Mouse (Mus musculus) gastrocnemius, adult 8-10 months (tissue): ENCODE measurements at regions not wholly inside any gene's neighbourhood (a gene's known extent, or its start where the extent isn't known, plus 50 kb on each side); places are given as distances from the start of the nearest gene placed in this dataset.
"Not testable (repeated sequence)": the region's sequence is repeated elsewhere in the genome, so short reads cannot be mapped to it uniquely, and the experiment has no call there.

Source experiments
- DNase-seq, 2 experiments: peaks; one replicate each; pipeline ENCODE4 v3.0.0; 2022; ENCODE audit warnings: low spot score in 2 of 2

- DNase-seq: peak; percentile 12 to 20
Observed at GRCm38 (mm10) chr14:18511094-18511493, 179.4 kb upstream of the Ube2e1 start.

- no peak for DNase-seq
Observed at GRCm38 (mm10) chr14:18508359-18508647, 176.6 kb upstream of the Ube2e1 start.

GRCm38 (mm10) chr14:18507582-18508358 lies 176.1 kb upstream of the Ube2e1 start:
- no peak for DNase-seq

DNA sequence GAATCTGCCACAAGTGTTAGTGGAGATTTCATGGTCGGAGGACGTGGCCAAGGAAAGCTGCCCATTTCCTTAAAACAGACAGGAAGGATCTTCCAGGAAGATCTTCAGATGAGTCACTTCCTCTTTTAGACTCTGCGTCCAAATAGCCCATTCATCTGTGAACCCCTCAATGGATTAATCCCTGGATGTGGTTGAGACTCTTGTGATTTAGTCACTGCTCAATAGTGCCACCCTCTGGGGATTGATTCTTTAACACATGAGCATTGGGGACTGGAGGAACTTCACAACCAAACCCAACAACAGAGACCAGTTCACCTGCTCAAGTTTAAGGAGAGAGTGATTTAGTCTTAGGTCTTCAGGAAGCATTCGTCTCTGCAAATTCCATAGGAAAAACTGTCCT lies 174.5 kb upstream of the Ube2e1 start:
- no peak for DNase-seq

- DNase-seq: no peak
Observed at GRCm38 (mm10) chr14:18500249-18500832, 168.7 kb upstream of the Ube2e1 start.

- no peak for DNase-seq
Observed at GRCm38 (mm10) chr14:18494048-18494447, 162.4 kb upstream of the Ube2e1 start.

DNA sequence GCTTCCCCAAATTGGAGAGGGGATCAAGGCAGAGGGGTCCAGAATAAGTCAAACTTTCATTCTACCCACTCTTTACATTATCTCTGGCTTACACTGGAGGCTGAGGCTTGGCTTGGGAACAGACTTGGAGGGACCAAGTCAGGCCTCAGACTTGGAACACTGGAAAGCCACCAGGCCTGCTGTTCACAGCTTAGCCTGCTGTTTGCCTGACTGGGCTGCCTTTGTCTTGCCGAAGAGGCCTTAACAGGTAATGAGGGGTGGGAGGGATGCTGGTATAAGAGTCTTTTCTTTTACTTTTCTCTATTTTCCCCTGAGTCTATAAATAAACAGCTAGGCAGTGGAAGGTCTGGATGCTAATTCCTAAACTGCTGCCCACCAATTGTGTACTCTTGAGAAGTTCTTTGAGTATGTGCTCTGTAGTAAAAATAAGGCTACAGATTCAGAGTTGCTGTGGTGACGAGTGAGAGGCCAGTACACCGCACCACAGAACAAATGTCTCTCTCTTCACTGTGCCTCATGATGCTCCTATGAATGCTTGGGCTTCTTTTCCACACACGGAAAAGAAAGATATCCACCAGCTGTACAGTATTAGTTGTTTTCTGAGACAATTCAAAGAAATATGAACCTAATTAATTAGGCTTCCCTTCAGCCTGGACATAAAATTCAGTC lies 154.6 kb upstream of the Ube2e1 start:
- no peak for DNase-seq

DNA sequence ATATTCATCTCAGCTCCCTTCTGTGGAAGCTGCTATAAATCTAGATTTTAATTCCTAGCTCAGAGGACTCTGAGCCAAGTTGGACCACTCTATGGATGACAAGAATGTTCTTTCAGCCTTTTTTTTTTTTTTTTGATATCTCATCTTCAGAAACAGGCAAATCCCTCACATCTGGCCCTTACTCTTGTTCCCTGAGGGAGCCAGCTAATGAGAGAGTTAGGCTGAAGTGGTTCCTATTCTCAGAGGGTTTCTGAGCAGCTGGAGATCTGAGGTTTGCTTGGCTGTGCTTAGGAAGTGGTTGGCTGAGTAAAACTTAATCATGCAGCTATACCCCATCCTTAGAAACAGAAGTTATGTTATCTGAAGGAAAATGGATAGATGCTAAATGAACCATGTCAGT lies 153.9 kb upstream of the Ube2e1 start:
- DNase-seq: no peak

GRCm38 (mm10) chr14:18476795-18477320 lies 145.2 kb upstream of the Ube2e1 start:
- no peak for DNase-seq

DNA sequence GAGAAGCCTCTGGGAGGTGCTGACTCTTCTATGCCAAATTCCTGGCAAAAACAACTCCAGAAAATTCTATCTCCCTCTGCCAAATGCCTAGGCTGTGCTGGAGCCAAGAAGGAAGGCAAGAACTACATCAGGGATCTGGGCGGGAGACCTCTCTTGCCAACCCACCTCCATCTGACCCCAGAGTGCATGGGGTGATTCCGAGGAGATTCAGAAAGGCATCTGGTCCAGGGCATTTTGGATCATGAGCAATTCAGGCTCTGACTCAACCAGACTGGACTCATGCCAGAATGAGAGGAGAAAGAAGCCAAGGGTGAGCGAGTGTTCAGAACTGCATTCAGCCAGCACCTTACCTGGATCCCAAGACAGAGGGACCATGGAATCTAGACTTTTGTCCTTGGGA lies 137.0 kb upstream of the Ube2e1 start:
- DNase-seq: peak; percentile 18 to 36

DNA sequence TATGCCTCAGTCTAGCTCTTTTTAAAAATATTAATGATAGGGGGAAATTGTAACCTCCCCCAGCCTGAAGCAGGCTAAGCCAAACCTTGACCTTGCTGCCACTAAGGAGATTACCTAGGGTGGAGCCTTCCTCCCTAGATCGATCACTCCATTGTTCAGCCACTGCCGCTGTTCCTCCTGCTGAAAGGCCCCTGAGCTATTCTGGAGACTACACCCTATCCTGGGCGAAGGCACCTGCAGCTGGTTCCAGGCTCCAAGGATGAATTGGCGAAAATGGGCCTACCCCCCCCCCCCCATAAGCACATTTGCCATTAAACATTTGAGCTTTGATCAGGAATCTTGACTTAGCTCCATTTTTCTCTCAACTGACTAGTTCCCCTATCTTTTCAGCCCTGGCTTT lies 135.2 kb upstream of the Ube2e1 start:
- DNase-seq: not testable (repeated sequence)

GRCm38 (mm10) chr14:18464199-18464598 lies 132.5 kb upstream of the Ube2e1 start:
- not testable (repeated sequence) for DNase-seq

DNA sequence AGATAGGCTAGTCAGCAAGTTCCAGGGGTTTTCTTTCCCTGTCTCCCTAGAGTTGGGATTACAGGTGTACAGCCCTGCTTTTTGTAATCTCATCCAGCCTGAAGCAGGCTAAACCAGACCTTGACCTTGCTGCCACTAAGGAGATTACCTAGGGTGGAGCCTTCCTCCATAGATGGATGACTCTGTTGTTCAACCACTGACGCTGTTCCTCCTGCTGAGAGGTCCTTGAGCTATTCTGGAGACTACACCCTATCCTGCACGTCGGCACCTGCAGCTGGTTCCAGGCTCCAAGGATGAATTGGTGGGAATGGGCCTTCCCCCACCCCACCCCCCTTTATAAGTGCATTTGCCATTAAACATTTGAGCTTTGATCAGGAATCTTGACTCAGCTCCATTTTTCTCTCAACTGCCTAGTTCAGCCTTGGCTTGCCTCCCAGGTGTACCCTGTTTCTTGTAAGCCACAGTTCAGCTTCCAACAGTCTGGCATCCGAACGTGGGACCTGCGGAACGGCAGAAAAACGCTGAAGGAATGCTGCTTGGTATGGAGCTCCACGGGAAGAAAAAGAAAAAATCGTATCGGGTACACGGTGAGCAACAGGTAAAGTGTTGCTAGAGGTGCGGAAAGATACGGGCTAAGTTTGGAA lies 131.7 kb upstream of the Ube2e1 start:
- DNase-seq: no peak

DNA sequence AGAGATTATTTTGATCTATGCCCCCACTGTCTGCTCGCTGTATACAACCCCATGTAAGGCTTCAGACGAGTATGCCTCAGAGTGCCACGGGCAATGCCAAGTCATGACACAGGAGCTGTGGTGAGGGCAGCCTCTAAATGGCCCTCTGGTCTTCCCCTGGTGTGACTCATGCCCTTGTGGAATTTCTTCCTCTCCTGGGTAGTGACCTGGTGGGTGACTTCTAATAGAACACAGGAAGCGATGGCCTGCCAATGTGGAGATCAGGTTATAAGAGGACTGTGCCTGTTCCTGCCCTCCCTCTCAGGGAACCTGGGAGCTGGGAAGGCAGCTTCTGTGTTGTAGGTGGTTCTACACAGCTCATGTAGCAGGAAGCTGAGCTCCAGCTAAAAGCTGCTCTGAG lies 130.7 kb upstream of the Ube2e1 start:
- DNase-seq: peak; percentile 18 to 60

DNA sequence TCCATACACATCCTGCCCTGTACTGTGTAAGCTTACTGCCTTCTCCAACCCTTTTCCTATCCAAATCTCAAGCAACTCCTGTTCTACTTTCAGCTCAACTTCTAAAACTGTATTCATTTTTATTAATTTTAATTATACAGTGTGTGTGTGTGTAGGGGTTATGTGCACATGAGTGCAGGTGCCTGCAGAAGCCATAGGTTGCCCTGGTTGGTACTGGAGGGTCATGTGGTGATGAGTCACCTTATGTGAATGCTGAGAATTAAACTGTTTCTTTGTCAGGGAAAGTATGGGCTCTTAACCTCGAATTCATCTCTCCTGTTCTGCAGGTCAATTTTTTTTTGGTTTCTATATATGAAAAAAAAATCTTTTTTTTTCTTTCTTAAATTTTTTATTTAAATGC lies 117.0 kb upstream of the Ube2e1 start:
- DNase-seq: no peak

GRCm38 (mm10) chr14:18444492-18444891 lies 112.8 kb upstream of the Ube2e1 start:
- no peak for DNase-seq

- DNase-seq: not testable (repeated sequence)
Observed at GRCm38 (mm10) chr14:18428968-18429367, 97.3 kb upstream of the Ube2e1 start.

- DNase-seq: no peak
Observed at GRCm38 (mm10) chr14:18425887-18426286, 94.2 kb upstream of the Ube2e1 start.

DNA sequence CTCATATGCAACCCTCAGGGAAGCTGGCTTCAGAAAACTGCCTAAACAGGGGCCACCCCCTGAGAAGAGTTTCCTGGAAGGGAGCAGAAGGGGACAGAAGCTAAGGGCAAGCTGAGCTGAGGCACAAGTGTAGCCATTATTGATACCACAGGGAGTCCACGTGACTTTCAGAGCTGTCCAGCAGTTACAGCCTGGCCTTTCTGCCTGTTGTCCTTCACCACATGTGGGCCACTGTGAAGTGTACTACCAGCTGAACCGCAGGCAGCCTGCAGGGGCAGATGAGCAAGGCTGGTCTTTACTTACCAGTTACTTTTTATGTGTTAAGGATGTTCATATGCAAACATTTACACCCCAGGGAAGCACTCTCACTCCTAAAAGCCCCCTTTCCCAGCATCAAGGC lies 85.2 kb upstream of the Ube2e1 start:
- no peak for DNase-seq

GRCm38 (mm10) chr14:18416319-18416718 lies 84.7 kb upstream of the Ube2e1 start:
- DNase-seq: peak; percentile 39 to 69

DNA sequence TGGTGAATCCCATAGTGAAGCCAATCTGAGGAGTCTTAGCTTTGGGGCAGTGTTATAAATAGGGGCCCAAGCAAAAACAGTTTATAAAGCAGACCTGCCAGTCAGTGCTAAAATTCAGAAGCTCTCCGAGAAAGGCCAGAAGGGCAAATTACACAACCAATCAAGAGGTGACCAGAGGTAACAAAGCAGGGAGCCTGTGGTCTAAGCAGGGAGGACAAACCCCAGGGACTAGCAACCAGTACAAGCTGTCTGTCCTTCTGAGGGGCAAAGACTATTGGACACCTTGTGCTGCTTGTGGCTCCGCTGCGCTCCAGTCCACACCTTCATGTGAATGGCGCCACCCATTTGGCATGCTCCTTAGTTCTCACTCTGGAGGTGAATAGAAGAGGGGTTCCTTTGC lies 67.3 kb upstream of the Ube2e1 start:
- no peak for DNase-seq

DNA sequence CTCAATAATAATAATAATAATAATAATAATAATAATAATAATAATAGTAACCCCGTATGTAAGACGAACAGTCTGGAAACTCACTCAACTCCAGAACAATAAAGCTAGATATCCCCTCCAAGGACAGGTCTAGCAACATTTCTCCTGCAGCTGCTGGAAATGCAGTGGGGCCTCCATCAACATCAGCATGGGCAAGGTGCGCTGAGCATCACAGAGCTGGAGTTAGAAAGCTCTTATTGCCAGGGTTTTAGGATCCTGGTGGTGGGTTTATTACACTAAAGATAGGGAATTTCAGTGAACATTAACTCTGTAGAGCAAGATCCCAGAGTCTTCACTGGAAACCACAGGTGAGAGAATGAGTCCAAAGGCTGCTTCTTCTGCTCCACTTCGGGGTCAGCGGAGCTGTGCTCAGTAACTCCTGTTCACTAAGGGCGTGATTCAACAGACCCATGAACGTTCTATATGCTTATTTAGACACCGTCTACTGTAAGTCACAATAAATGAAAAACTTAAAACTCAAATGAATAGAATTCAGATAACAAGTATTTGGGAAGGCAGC lies 64.6 kb upstream of the Ube2e1 start:
- DNase-seq: no peak
